Mouse (Mus musculus) E14TG2a.4 (cell line): ENCODE results near the gene N4bp1.

Experiments used
- H3K27me3 ChIP-seq: 2 replicates; pipeline ENCODE4 v1.6.1; 2014; ENCODE audit warnings: low read length, control low read depth; ENCODE audit not compliant: insufficient read depth
- H3K36me3 ChIP-seq: 2 replicates; pipeline ENCODE4 v1.6.1; 2014; ENCODE audit warnings: low read length, control low read depth; ENCODE audit not compliant: insufficient read depth
- H3K4me1 ChIP-seq: replicated peaks from 2 replicates; pipeline ENCODE4 v1.6.1; 2014; ENCODE audit warnings: low read depth, low read length, control low read depth
- H3K4me3 ChIP-seq: replicated peaks from 2 replicates; pipeline ENCODE4 v1.5.1; 2014; ENCODE audit warnings: mild to moderate bottlenecking, low read length
- H3K9me3 ChIP-seq: 2 replicates; pipeline ENCODE4 v1.6.1; 2014; ENCODE audit warnings: low read length, control low read depth
- CTCF ChIP-seq: conservative IDR thresholded peaks from 2 replicates; pipeline ENCODE4 v1.5.1; 2014; ENCODE audit warnings: low read length
- NANOG ChIP-seq: IDR thresholded peaks from 2 replicates; pipeline ENCODE4 v1.6.1; 2014; ENCODE audit warnings: borderline replicate concordance, low read length, mixed read lengths
- POU5F1 ChIP-seq: IDR thresholded peaks from 2 replicates; pipeline ENCODE4 v1.6.1; 2014; ENCODE audit warnings: low read length, borderline replicate concordance

Gene N4bp1

GRCm38 (mm10) chr8:86819426-86819825 is 65.6 kb downstream of the N4bp1 start:
- no peaks in the 10 kb centered on the region for H3K36me3 ChIP-seq
- peaks cover 3% of the 10 kb centered on the region; the same call in 1 of the 2 replicates for H3K27me3 ChIP-seq
- H3K9me3 ChIP-seq = no peaks in the 10 kb centered on the region
- TF ChIP-seq NANOG = no peak
- TF ChIP-seq POU5F1 = no peak
- TF ChIP-seq CTCF = no peak
- peaks cover 17% of the 10 kb centered on the region for H3K4me1 ChIP-seq
- no peak overlapping the region for H3K4me3 ChIP-seq

GRCm38 (mm10) chr8:86808990-86809960 is 75.8 kb downstream of the N4bp1 start:
- Histone ChIP-seq H3K36me3 (no peaks in the 10 kb centered on the region), H3K4me3 (no peak overlapping the region), H3K9me3 (peaks cover 3% of the 10 kb centered on the region; the same call in 1 of the 2 replicates), H3K27me3 (peaks cover 3% of the 10 kb centered on the region; the same call in 1 of the 2 replicates), H3K4me1 (no peaks in the 10 kb centered on the region; the same call in 1 of the 2 replicates)
- TF ChIP-seq CTCF (no peak), POU5F1 (no peak), NANOG (no peak)

- Histone ChIP-seq H3K36me3 (no peaks in the 10 kb centered on the region), H3K4me3 (no peak overlapping the region), H3K27me3 (no peaks in the 10 kb centered on the region), H3K9me3 (peaks cover 3% of the 10 kb centered on the region; the same call in 1 of the 2 replicates), H3K4me1 (no peaks in the 10 kb centered on the region; the same call in 1 of the 2 replicates)
- no peak for TF ChIP-seq NANOG
- TF ChIP-seq POU5F1 = no peak
These were observed 76.8 kb downstream of the N4bp1 start for GRCm38 (mm10) chr8:86808239-86808638.

- TF ChIP-seq CTCF (no peak), NANOG (no peak), POU5F1 (no peak)
- peaks cover 33% of the 10 kb centered on the region for H3K9me3 ChIP-seq
- no peaks in the 10 kb centered on the region for H3K36me3 ChIP-seq
- no peaks in the 10 kb centered on the region for H3K4me1 ChIP-seq
- no peak overlapping the region for H3K4me3 ChIP-seq
- no peaks in the 10 kb centered on the region for H3K27me3 ChIP-seq
These were observed 83.1 kb downstream of the N4bp1 start for GRCm38 (mm10) chr8:86801988-86802387.

GRCm38 (mm10) chr8:86800966-86801365 is 84.1 kb downstream of the N4bp1 start:
- H3K4me3 ChIP-seq = no peak overlapping the region
- peaks cover 33% of the 10 kb centered on the region for H3K9me3 ChIP-seq
- H3K4me1 ChIP-seq = no peaks in the 10 kb centered on the region
- H3K27me3 ChIP-seq = no peaks in the 10 kb centered on the region
- TF ChIP-seq CTCF (no peak), POU5F1 (no peak), NANOG (no peak)
- H3K36me3 ChIP-seq = no peaks in the 10 kb centered on the region

GRCm38 (mm10) chr8:86798141-86798540 is 86.9 kb downstream of the N4bp1 start:
- no peaks in the 10 kb centered on the region for H3K4me1 ChIP-seq
- H3K36me3 ChIP-seq = no peaks in the 10 kb centered on the region
- TF ChIP-seq POU5F1 (no peak), CTCF (no peak), NANOG (no peak)
- H3K27me3 ChIP-seq = no peaks in the 10 kb centered on the region
- H3K4me3 ChIP-seq = no peak overlapping the region
- H3K9me3 ChIP-seq = peaks cover 44% of the 10 kb centered on the region

- H3K4me3 ChIP-seq = no peak overlapping the region
- H3K9me3 ChIP-seq = peaks cover 44% of the 10 kb centered on the region
- H3K36me3 ChIP-seq = no peaks in the 10 kb centered on the region
- TF ChIP-seq NANOG (no peak), CTCF (no peak), POU5F1 (no peak)
- no peaks in the 10 kb centered on the region for H3K27me3 ChIP-seq
- H3K4me1 ChIP-seq = no peaks in the 10 kb centered on the region
These were observed 87.4 kb downstream of the N4bp1 start for GRCm38 (mm10) chr8:86797705-86798104.

- no peak overlapping the region for H3K4me3 ChIP-seq
- no peaks in the 10 kb centered on the region for H3K27me3 ChIP-seq
- peaks cover 39% of the 10 kb centered on the region for H3K9me3 ChIP-seq
- H3K4me1 ChIP-seq = no peaks in the 10 kb centered on the region
- H3K36me3 ChIP-seq = no peaks in the 10 kb centered on the region
- TF ChIP-seq NANOG (no peak), CTCF (no peak), POU5F1 (no peak)
These were observed 90.3 kb downstream of the N4bp1 start for GRCm38 (mm10) chr8:86794716-86795115.

GRCm38 (mm10) chr8:86791542-86791941 is 93.5 kb downstream of the N4bp1 start:
- no peak for TF ChIP-seq CTCF
- no peak for TF ChIP-seq NANOG
- no peak for TF ChIP-seq POU5F1
- H3K36me3 ChIP-seq = no peaks in the 10 kb centered on the region
- no peaks in the 10 kb centered on the region for H3K27me3 ChIP-seq
- H3K4me1 ChIP-seq = peaks cover 9% of the 10 kb centered on the region
- H3K9me3 ChIP-seq = peaks cover 11% of the 10 kb centered on the region
- H3K4me3 ChIP-seq = no peak overlapping the region
